Mouse (Mus musculus) hindbrain, embryonic 14.5 days (tissue): ENCODE measurements around the gene Sucla2. TPM values are rescaled to one million over a fixed set of nuclear protein-coding genes. Genes with fewer than 3 reads are reported as not detected.
"Not testable (repeated sequence)": the region's sequence is repeated elsewhere in the genome, so short reads cannot be mapped to it uniquely, and the experiment has no call there.

ENCODE experiments used
- ATAC-seq: fragments of 200-750 bp; cut with Nextera tagmentation; 2 replicates; pipeline ENCODE4 v1.8.0; 2017; ENCODE audit warnings: moderate number of reproducible peaks, mild to moderate bottlenecking, moderate TSS enrichment, moderate library complexity; ENCODE audit not compliant: low FRiP score
- DNase-seq: peaks from one replicate; pipeline ENCODE4 v3.0.0-alpha.2; 2015; ENCODE audit warnings: low spot score
- H3K27ac ChIP-seq: fragments of 300-500 bp; sonication (generic); 2 replicates; pipeline ENCODE4 v1.5.1; 2014; ENCODE audit warnings: mild to moderate bottlenecking, moderate library complexity
- H3K27me3 ChIP-seq: fragments of 300-500 bp; sonication (generic); 2 replicates; pipeline ENCODE4 v1.6.1; 2014; ENCODE audit warnings: mild to moderate bottlenecking, low read length, mixed read lengths; ENCODE audit not compliant: control insufficient read depth, insufficient read depth
- H3K36me3 ChIP-seq: fragments of 300-500 bp; sonication (generic); replicated peaks from 2 replicates; pipeline ENCODE4 v1.6.1; 2014; ENCODE audit not compliant: control insufficient read depth, insufficient read depth
- H3K4me1 ChIP-seq: fragments of 300-500 bp; sonication (generic); replicated peaks from 2 replicates; pipeline ENCODE4 v1.6.1; 2014; ENCODE audit warnings: antibody characterized with exemption, low read length, mixed read lengths; ENCODE audit not compliant: control insufficient read depth, insufficient read depth
- H3K4me2 ChIP-seq: fragments of 300-500 bp; sonication (generic); replicated peaks from 2 replicates; pipeline ENCODE4 v1.6.1; 2014; ENCODE audit warnings: mild to moderate bottlenecking, moderate library complexity
- H3K4me3 ChIP-seq: fragments of 300-500 bp; sonication (generic); replicated peaks from 2 replicates; pipeline ENCODE4 v1.5.1; 2014; ENCODE audit warnings: mild to moderate bottlenecking, low read length
- H3K9ac ChIP-seq: fragments of 300-500 bp; sonication (generic); 2 replicates; pipeline ENCODE4 v1.6.1; 2014
- H3K9me3 ChIP-seq: fragments of 300-500 bp; sonication (generic); 2 replicates; pipeline ENCODE4 v1.6.1; 2016; ENCODE audit warnings: low read length; ENCODE audit not compliant: control insufficient read depth
- WGBS: fragments of 180-500 bp; shearing (Covaris S2); extraction: QIAGEN DNeasy Blood & Tissue Kit; methylation state at CpG from one replicate; pipeline ENCODE4 v1.1.7; 2014; 5-methylcytosine and 5-hydroxymethylcytosine counted together
- polyA plus RNA-seq: library from polyadenylated mRNA; unstranded; fragments of >200 nt; fragmentation: Nextera tagmentation; extraction: Ambion mirVana; gene quantifications from 2 replicates; pipeline ENCODE4 v1.2.1, GENCODE M21; 2014

Sucla2 gene
- polyA plus RNA-seq, 1 experiment from 2014 or later: 139 TPM

DNA sequence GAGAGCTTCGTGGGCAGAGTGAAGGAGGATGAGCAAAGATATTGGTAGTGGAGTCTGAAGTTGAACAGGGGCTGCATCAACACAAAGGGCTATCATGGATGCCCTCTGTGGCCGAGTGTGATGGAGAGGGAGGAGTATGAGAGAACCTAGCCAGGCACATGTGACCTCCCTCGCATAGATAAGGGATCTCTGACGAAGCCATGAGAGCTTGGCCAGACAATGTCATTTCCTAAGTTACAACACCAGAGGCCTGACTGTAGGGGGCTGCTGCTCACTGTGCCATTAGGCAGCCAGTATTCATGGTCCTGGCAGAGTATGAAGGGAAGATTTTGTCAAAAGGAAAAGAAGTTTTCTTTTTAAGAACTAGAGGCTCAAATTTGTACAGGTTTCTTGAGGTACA lies 21.9 kb downstream of the Sucla2 start:
- Histone ChIP-seq H3K27me3 (no peaks in the 10 kb centered on the region; the same call in 1 of the 2 replicates), H3K4me2 (no peak overlapping the region)
- 75% methylated on average over 4 of the region's 4 CpGs for WGBS

DNA sequence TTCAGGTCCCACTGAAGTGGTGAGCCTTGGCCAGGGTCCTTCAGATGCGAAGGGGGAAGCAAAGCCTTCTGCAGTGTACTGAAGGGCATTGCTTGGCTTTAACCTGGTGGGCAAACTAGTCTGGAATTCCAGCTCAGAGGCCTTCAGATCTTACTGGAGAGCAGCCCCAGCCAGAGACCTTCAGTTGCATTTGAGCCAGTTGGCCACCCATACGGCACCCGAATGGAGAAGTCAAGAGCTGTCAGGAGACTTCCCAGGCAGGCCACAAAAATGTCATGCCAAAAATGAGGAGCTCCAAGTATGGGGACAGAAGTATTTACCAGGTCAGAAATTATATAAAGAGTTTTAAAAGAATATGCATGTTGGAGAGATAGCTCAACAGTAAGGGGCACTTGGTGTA lies 22.9 kb downstream of the Sucla2 start, which contains the start of gene Nudt15:
TSS of gene Nudt15 (minus strand) at position 192 of the 400 bp plus-strand sequence.
- DNase-seq: no peak

More for the DNA sequence above, 21.9 kb downstream of the Sucla2 start:
- DNase-seq (no peak), ATAC-seq (no peak)
- H3K27ac ChIP-seq: no peak overlapping the region
- 0 out of 2 replicates have a peak, but pooled peaks cover 1% of the 10 kb centered on the region for H3K4me1 ChIP-seq
- H3K9ac ChIP-seq: no peak overlapping the region
- no peaks in the 10 kb centered on the region for H3K36me3 ChIP-seq
- H3K9me3 ChIP-seq: no peaks in the 10 kb centered on the region
- H3K4me3 ChIP-seq: no peak overlapping the region

DNA sequence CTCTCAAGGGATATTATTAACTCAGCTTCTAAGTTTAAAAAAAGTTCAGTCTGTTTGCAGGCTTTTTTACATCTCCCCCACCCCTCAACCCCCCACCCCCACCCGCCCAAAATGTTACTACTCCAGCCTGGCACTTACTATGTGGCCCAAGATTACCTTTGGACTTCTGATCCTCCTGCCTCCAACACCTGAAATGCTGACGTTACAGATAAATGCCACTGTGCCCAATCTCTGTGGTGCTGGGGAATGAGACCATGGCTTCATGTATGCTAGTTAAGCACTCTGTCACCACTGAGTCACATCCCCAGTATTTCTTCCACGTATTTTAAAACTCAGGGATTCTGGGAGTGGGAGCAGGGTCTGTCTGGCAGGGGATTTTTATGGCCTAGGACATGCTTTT lies 25.2 kb downstream of the Sucla2 start:
- H3K27ac ChIP-seq: no peak overlapping the region
- 46% methylated on average over 3 of the region's 3 CpGs for WGBS
- no peaks in the 10 kb centered on the region for H3K36me3 ChIP-seq
- H3K9me3 ChIP-seq: no peaks in the 10 kb centered on the region
- no peak overlapping the region for H3K4me3 ChIP-seq
- H3K27me3 ChIP-seq: no peaks in the 10 kb centered on the region
- H3K9ac ChIP-seq: no peak overlapping the region
- ATAC-seq (no peak), DNase-seq (no peak)
- peaks cover 13% of the 10 kb centered on the region for H3K4me1 ChIP-seq
- no peak overlapping the region for H3K4me2 ChIP-seq

More for the DNA sequence above, 22.9 kb downstream of the Sucla2 start, which contains the start of gene Nudt15:
- Histone ChIP-seq H3K9ac (no peak within 1 kb of the TSS), H3K9me3 (no peaks in the 10 kb centered on the region), H3K4me1 (0 out of 2 replicates have a peak, but pooled peaks cover 3% of the 10 kb centered on the region), H3K27ac (no peak within 1 kb of the TSS), H3K4me3 (no peak within 1 kb of the TSS), H3K4me2 (no peak within 1 kb of the TSS), H3K36me3 (no peaks in the 10 kb centered on the region), H3K27me3 (no peaks in the 10 kb centered on the region)
- no peak for ATAC-seq
- WGBS: 95% methylated on average over 3 of the region's 3 CpGs

DNA sequence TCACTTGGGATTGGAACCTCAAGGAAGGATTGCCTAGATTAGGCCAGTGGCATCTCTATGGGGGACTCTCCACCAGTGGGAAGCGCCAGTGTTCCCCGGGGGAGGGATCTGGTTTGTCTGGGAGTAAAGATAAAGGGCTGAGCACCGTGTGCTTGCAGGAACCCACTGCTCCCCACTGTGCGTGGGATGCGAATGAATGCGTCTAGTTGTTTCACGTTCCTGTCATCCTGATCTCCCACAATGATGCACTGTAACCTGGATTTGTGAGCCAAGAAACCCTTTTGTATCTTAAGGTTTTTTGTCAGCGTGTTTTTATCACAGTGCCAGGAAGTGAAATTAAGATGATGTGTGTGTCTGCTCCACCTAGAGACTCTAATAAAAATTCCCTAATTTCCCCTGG lies 25.6 kb downstream of the Sucla2 start:
- no peak for ATAC-seq
- no peaks in the 10 kb centered on the region for H3K9me3 ChIP-seq
- peaks cover 13% of the 10 kb centered on the region for H3K4me1 ChIP-seq
- H3K27ac ChIP-seq: no peak overlapping the region
- no peak overlapping the region for H3K9ac ChIP-seq
- no peak for DNase-seq
- no peaks in the 10 kb centered on the region for H3K36me3 ChIP-seq
- H3K4me3 ChIP-seq: no peak overlapping the region
- 37% methylated on average over 8 of the region's 8 CpGs for WGBS
- H3K4me2 ChIP-seq: no peak overlapping the region
- no peaks in the 10 kb centered on the region for H3K27me3 ChIP-seq

DNA sequence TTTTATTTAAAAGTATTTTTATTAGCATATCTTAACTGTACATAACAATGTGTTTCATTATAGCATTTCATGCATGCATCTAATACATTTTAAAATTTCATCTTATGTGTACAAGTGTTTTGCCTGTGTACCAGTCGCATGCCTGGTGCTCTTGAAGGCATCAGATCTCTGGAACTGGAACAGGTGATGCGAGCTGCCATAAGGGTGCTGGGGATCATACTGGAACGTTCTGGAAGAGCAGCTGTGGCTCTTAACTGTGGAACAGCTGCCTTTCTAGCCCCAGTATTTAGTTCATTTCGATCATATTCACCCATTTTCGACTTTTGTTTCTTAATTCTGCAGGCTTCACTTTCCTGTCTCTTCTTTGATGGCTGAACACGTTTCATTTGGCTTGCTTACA lies 26.0 kb downstream of the Sucla2 start:
- ATAC-seq (no peak), DNase-seq (no peak)
- peaks cover 13% of the 10 kb centered on the region for H3K4me1 ChIP-seq
- H3K9me3 ChIP-seq: no peaks in the 10 kb centered on the region
- no peak overlapping the region for H3K27ac ChIP-seq
- H3K36me3 ChIP-seq: 0 out of 2 replicates have a peak, but pooled peaks cover 4% of the 10 kb centered on the region
- no peak overlapping the region for H3K4me3 ChIP-seq
- no peak overlapping the region for H3K9ac ChIP-seq
- H3K4me2 ChIP-seq: no peak overlapping the region
- WGBS: 77% methylated on average over 6 of the region's 6 CpGs
- H3K27me3 ChIP-seq: no peaks in the 10 kb centered on the region

DNA sequence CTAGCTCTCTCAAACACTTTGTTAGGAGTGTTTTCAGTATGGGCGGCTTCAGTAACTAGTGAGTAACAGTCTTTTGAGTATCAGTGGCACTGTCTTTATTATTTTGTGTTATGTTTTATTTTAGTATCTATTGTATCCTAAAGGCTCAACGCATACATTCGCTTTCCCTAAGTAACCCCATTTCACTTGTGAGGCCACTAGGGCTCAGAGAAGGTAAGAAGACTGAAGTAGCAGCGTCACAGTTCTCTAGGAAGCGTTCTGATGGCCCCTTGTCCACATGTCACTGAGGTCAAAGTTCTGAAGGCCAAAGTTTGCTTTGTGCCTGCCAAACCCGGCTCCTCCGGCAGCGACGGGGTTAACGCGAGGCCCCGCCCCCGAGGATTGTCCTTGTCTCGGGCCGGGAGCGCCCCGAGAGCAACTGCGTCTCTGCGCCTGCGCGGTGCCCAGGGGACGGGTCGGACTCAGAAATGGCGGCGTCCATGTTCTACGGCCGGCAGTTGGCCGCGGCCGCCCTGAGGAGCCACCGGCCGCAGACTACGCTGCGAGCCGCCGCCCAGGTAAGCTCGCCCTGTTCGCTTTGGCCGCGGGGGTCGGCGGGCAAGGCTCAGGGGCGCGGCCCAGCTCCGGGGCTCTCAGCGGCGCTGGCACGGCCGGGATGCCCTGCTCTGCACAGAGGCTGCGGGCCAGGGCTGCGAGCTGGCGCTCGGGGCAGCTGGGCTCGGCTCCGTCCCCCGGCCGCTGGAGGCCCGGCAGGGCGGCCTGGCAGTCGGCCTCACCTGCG lies 27.4 kb downstream of the Sucla2 start:
- Histone ChIP-seq H3K9me3 (no peaks in the 10 kb centered on the region), H3K4me2 (peak overlapping the region; percentile 82), H3K36me3 (0 out of 2 replicates have a peak, but pooled peaks cover 5% of the 10 kb centered on the region), H3K27ac (peak overlapping the region; percentile 79), H3K4me3 (peak overlapping the region; percentile 97), H3K4me1 (peaks cover 13% of the 10 kb centered on the region), H3K27me3 (no peaks in the 10 kb centered on the region), H3K9ac (peak overlapping the region; percentile 92)
- ATAC-seq (peak; percentile 96), DNase-seq (peak; percentile 94)
- 4% methylated on average over 61 of the region's 61 CpGs for WGBS

DNA sequence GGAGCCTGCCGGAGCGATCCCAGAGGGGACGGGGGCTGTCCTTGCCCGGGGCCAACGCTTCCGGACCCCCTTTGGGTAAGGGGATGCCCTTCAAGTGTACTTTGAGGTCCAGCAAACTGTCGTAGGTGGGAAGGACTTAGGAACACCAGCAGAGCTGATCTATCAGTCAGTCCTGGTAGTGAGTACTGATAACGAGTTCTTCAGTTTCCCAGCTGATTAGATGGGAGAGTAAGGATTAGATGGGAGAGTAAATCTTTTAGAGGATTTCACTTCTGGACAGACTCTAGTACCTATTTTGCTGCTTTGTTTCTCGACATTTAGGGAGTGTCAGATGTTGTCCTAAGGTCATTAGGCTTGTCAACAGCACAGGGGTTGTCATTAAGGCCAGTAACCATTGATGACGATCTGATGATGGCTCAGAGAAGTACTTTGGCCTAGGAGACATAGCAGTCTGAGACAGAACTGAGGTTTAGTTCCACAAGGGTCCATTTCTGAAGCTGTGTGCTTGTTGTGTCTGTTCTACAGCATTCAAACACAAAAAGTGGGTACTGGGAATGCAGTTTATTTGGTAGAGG lies 28.1 kb downstream of the Sucla2 start:
- WGBS: under 1% methylated on average over 10 of the region's 10 CpGs
- DNase-seq: no peak
- Histone ChIP-seq H3K4me1 (peaks cover 13% of the 10 kb centered on the region), H3K36me3 (0 out of 2 replicates have a peak, but pooled peaks cover 5% of the 10 kb centered on the region), H3K27me3 (no peaks in the 10 kb centered on the region), H3K9ac (peak overlapping the region; percentile 92), H3K27ac (peak overlapping the region; percentile 79), H3K4me3 (peak overlapping the region; percentile 97), H3K4me2 (peak overlapping the region; percentile 82), H3K9me3 (no peaks in the 10 kb centered on the region)
- peak; percentile 66 for ATAC-seq

DNA sequence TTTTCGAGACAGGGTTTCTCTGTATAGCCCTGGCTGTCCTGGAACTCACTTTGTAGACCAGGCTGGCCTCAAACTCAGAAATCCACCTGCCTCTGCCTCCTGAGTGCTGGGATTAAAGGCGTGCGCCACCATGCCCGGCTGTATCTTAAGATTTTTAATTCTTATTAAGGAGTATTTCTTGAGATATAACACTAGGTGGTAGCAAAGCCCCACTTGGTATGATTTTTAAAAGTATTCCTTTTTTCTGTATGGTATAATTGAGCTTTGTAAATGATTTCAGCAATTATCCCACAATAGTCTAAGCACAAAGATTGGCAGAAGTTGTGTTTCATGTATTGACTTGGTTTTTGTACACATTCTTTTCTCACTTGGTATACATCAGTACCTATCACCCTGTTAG lies 44.7 kb downstream of the Sucla2 start:
- H3K4me2 ChIP-seq, ATAC-seq, H3K4me1 ChIP-seq, H3K27ac ChIP-seq, DNase-seq, H3K9ac ChIP-seq, H3K9me3 ChIP-seq, H3K4me3 ChIP-seq, H3K27me3 ChIP-seq: not testable (repeated sequence)
- 95% methylated on average over 4 of the region's 4 CpGs for WGBS
- peaks cover 28% of the 10 kb centered on the region for H3K36me3 ChIP-seq

DNA sequence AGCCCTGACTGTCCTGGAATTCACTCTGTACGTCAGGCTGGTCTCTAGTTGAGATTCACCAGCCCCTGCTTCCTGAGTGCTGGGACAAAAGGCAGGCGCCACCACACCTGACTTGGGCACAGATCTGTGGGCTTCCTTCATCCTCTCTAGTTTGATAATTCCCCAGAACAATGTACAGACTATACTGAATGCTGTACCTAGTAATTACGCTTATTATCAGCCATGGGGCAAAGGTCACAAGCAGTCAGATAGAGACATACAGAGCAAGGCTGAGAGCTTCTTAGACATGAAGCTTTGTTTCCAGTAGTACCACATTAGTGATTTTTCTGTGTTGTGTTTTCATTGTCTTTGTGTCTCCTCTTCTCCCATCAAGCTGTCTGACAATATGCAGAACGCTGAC lies 46.0 kb downstream of the Sucla2 start:
- H3K4me3 ChIP-seq: no peak overlapping the region
- no peaks in the 10 kb centered on the region for H3K4me1 ChIP-seq
- H3K4me2 ChIP-seq: no peak overlapping the region
- no peak overlapping the region for H3K27ac ChIP-seq
- ATAC-seq: no peak
- H3K9ac ChIP-seq: no peak overlapping the region
- WGBS: 94% methylated on average over 4 of the region's 4 CpGs
- H3K9me3 ChIP-seq: no peaks in the 10 kb centered on the region
- peaks cover 29% of the 10 kb centered on the region for H3K36me3 ChIP-seq
- H3K27me3 ChIP-seq: no peaks in the 10 kb centered on the region
- DNase-seq: no peak
